Mouse (Mus musculus): ENCODE measurements around the gene Cmtm6.

GRCm38 (mm10) chr9:114763341-114763740, 32.4 kb downstream of the Cmtm6 start:
- TF ChIP-seq CTCF (IDR thresholded peaks at IDR 0.05; ENCODE audit: low read depth, low read length) (peak; percentile 79), POLR2A (IDR thresholded peaks at IDR 0.05; ENCODE audit: extremely low read depth, insufficient read depth, low read length) (no peak)

Data from liver, adult 2 months (tissue).